Comparison of ENCODE assay signal across 8 mouse cellular contexts in the genomic region with DNA sequence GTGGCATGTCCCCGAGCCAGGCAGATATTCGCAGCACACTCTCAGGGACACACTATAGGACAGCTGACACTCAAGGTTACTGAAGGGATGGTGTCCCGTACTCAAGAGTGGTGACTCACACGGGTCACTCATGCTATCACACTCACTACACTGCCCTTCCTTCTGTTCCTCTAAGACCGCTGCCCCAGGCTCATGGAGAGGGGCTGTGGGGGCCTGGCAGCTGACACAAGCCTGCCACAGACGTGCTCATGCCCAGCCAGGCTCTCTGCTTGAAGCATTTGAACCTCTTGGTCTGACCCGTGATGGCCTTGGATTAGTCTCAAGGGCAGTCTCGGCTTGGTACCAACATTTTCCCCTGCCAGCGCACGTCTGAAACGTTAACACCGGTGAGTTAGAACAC. TPM values are rescaled to one million over a fixed set of nuclear protein-coding genes. Genes with fewer than 3 reads are reported as not detected.
DNase-seq lines count a peak whose midpoint lies in the region; ATAC-seq and TF ChIP-seq lines count a peak whose summit lies in the region.

No protein-coding gene starts in this region.

- WGBS in intestine, embryonic 15.5 days, result 49% methylated on average over 12 of the region's 12 CpGs
- 31% methylated on average over 12 of the region's 12 CpGs for WGBS in olfactory bulb, adult 2 months
- 78% methylated on average over 12 of the region's 12 CpGs for WGBS in midbrain, embryonic 11.5 days

- no peak for TF ChIP-seq POLR2A in olfactory bulb, adult 2 months (IDR thresholded peaks at IDR 0.05; ENCODE audit: insufficient read depth, low read depth, low read length)

- no peak for TF ChIP-seq CTCF in olfactory bulb, adult 2 months (IDR thresholded peaks at IDR 0.05; ENCODE audit: insufficient read depth, low read depth, low read length)

- 0 out of 2 replicates have a peak overlapping the region, but pooled peaks have one; percentile 5 for H3K4me3 ChIP-seq in brown adipose tissue, adult 24 weeks (ENCODE audit: insufficient read depth, low read depth, low read length)
- no peak overlapping the region for H3K4me3 ChIP-seq in intestine, embryonic 15.5 days (replicated peaks)
- H3K4me3 ChIP-seq in olfactory bulb, adult 2 months (ENCODE audit: insufficient read depth, low read depth, low read length), result no peak overlapping the region
- H3K4me3 ChIP-seq in midbrain, embryonic 11.5 days (ENCODE audit: low read depth, low read length), result no peak overlapping the region

- H3K9me3 ChIP-seq in intestine, embryonic 15.5 days, result no peaks in the 10 kb centered on the region
- no peaks in the 10 kb centered on the region for H3K9me3 ChIP-seq in midbrain, embryonic 11.5 days (ENCODE audit: control insufficient read depth, low read length)

- peak; percentile 9 for ATAC-seq in intestine, embryonic 15.5 days
- ATAC-seq in granulocyte monocyte progenitor cell, adult 5-6 weeks (replicated peaks; ENCODE audit: poor library complexity, severe bottlenecking), result no peak
- ATAC-seq in midbrain, embryonic 11.5 days (ENCODE audit: low FRiP score), result no peak

- no peaks in the 10 kb centered on the region for H3K36me3 ChIP-seq in intestine, embryonic 15.5 days
- H3K36me3 ChIP-seq in midbrain, embryonic 11.5 days (ENCODE audit: control insufficient read depth, insufficient read depth, low read length), result no peaks in the 10 kb centered on the region

- intact Hi-C loops in left cerebral cortex, postnatal 4 days (cut with DNase I), result no loop called here
- intact Hi-C loops in left cerebral cortex, postnatal 14 days (cut with DNase I), result no loop called here

- peaks cover 73% of the 10 kb centered on the region for H3K4me1 ChIP-seq in brown adipose tissue, adult 24 weeks (ENCODE audit: control insufficient read depth, insufficient read depth, insufficient read length, low read length)
- peaks cover 66% of the 10 kb centered on the region for H3K4me1 ChIP-seq in intestine, embryonic 15.5 days (replicated peaks)
- peaks cover 60% of the 10 kb centered on the region for H3K4me1 ChIP-seq in olfactory bulb, adult 2 months (ENCODE audit: control insufficient read depth, insufficient read depth, low read length)
- H3K4me1 ChIP-seq in midbrain, embryonic 11.5 days (ENCODE audit: control insufficient read depth, insufficient read depth, low read length), result peaks cover 12% of the 10 kb centered on the region

- 0 out of 2 replicates have a peak overlapping the region, but pooled peaks have one; percentile 15 for H3K9ac ChIP-seq in intestine, embryonic 15.5 days
- no peak overlapping the region for H3K9ac ChIP-seq in midbrain, embryonic 11.5 days (ENCODE audit: low read length)

- no peaks in the 10 kb centered on the region for H3K27me3 ChIP-seq in intestine, embryonic 15.5 days (replicated peaks)
- no peaks in the 10 kb centered on the region for H3K27me3 ChIP-seq in midbrain, embryonic 11.5 days (ENCODE audit: control insufficient read depth, insufficient read depth, low read length)

- H3K27ac ChIP-seq in brown adipose tissue, adult 24 weeks (replicated peaks; ENCODE audit: low read depth, low read length), result peak overlapping the region; percentile 81
- peak overlapping the region; percentile 84 for H3K27ac ChIP-seq in intestine, embryonic 15.5 days
- H3K27ac ChIP-seq in olfactory bulb, adult 2 months (ENCODE audit: insufficient read depth, low read depth, low read length), result peak overlapping the region; percentile 7
- H3K27ac ChIP-seq in midbrain, embryonic 11.5 days (ENCODE audit: low read depth, low read length), result no peak overlapping the region

- peak overlapping the region; percentile 43 for H3K4me2 ChIP-seq in intestine, embryonic 15.5 days (replicated peaks)
- no peak overlapping the region for H3K4me2 ChIP-seq in midbrain, embryonic 11.5 days

- peak; percentile 64 for DNase-seq in left cerebral cortex, postnatal 4 days
- DNase-seq in left cerebral cortex, postnatal 14 days (ENCODE audit: low spot score in 2 of 2), result no peak
- no peak for DNase-seq in midbrain, embryonic 11.5 days (ENCODE audit: low spot score, missing footprints)
- no peak for DNase-seq in layer of hippocampus, adult 9-11 months

RNA-seq across cellular contexts. Expression of gene Map3k1, which starts 10.7 kb away (rescaled TPM):
- 10 to 100 TPM; 19.1 to 21.3 TPM for total RNA-seq in left cerebral cortex, postnatal 4 days (2021)
- total RNA-seq in left cerebral cortex, postnatal 14 days (2021), result 10 to 100 TPM; 12.6 to 15.9 TPM
- polyA plus RNA-seq in brown adipose tissue, adult 24 weeks (2012; ENCODE audit: insufficient read depth, insufficient read length, missing spikeins), result 11.1 and 15.3 TPM in 2 replicates
- 22.3 and 24.1 TPM in 2 replicates for polyA plus RNA-seq in intestine, embryonic 15.5 days (2015; fragmentation: Nextera tagmentation; extraction: Ambion mirVana)
- 135 TPM in 1 of 2 replicates, not detected in the other for polyA plus RNA-seq in olfactory bulb, adult 2 months (2012; ENCODE audit: insufficient read depth, insufficient read length, low replicate concordance, missing spikeins)
- total RNA-seq in granulocyte monocyte progenitor cell, adult 5-6 weeks (2014; fragmentation: Nextera tagmentation), result 33.6 and 43.6 TPM in 2 replicates
- total RNA-seq in granulocyte monocyte progenitor cell, adult 5-6 weeks (2017), result 54.3 and 66.2 TPM in 2 replicates
- 12.0 and 14.4 TPM in 2 replicates for polyA plus RNA-seq in midbrain, embryonic 11.5 days (2014; fragmentation: Nextera tagmentation; extraction: Ambion mirVana)
